Mouse (Mus musculus): Measurements from ENCODE around the gene Arl4d.

The Arl4d gene

DNA sequence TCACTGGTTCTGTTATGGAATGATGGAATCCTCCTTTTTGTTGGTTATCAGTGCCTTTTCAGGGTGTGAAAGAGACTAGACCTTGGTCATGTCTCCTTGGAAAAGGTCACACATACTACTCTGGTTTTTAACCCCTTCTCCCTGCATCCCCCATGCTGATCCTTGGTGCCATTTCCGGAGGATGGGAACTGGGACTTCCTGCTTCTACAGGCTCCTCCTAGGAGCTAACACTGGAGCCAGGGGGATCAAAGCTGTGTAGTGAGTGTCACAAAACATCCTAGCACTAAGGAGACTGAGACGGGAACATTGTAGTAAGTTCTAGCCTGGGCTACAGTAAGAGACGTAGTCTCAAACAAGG lies 7.8 kb upstream of the Arl4d start:
- no peak for TF ChIP-seq GATA4 (IDR thresholded peaks at IDR 0.05; ENCODE audit: insufficient replicate concordance, low read length)

DNA sequence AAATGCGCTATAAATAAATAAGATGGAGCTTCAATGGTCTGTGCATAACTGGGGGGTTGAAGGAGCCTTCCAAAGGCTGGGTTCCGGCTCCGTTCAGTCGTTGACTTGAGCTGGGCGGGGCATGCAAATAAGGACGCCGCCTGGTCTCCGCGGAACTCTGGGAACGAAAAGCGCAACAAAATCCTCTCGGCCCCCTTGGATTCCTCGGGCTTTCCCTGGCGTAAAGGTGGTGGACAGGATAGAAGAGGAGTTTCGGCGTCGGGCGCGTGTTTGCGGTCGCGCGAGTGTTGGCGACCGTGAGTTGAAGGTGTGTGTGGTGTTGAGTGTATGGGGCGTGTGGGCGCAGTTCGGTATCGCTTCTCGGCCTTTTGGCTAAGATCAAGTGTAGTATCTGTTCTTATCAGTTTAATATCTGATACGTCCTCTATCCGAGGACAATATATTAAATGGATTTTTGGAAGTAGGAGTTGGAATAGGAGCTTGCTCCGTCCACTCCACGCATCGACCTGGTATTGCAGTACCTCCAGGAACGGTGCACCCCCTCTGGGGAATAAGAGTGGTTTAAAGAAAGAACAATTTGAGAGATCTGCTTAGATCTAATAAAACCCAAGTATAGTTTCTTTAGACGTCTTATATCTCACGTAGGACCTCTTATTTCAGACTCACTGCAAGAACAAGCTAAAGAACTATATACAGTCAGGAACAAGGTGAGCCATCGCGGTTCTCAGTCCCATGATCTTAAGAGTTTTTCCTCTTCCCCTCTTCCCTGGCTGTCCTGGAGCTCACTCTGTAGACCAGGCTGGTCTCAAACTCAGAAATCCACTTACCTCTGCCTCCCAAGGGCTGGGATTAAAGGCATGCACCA lies 7.2 kb upstream of the Arl4d start:
- peak; percentile 62; the same call in 1 of the 2 replicates for TF ChIP-seq GATA4 (IDR thresholded peaks at IDR 0.05; ENCODE audit: insufficient replicate concordance, low read length)

DNA sequence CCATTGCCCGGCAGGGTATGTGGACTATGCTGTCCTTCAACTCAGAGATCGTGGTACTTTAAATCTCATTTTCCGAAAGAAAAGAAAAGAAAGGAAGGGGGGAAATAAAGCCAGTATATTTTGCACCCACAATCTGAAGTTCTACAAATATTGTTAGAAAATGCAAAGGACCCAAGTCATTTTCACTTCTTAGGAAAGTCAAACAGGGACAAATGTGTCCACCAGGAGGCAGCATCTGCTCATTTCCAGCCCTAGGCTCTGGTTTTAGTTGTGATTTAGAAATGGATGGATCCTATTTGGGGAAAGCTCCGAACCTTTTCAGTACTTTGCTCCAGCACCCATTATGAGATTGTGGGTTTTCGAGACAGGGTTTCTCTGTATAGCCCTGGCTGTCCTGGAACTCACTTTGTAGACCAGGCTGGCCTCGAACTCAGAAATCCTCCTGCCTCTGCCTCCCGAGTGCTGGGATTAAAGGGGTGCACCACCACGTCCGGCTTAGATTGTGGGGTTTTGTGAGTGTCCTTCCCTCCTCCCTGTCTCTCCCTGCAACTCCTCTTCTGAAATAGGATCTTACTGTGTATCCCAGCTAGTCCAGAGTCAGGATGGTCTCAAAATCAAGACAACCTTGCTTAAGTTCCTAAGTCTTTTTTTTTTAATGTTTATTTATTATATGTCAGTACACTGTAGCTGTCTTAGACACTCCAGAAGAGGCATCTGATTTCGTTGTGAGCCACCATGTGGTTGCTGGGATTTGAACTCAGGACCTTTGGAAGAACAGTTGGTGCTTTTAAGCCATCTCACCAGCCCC lies 6.4 kb upstream of the Arl4d start:
- TF ChIP-seq GATA4 (IDR thresholded peaks at IDR 0.05; ENCODE audit: insufficient replicate concordance, low read length) = no peak

DNA sequence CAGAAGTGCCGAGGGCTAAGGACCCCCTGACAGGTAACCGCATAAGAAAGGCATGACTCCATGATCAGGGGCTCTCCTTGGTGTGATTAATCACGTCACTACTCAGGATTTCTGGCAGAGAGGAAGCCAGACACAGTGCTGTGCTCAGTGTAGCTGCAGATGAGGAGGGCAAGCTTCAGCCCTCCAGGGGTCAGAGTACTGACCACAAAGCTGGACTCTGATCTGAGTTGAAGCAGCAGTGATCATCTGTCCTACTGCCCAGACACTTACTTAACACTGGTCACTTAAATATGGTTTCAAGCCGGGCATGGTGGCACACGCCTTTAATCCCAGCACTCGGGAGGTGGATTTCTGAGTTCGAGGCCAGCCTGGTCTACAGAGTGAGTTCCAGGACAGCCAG lies 4.2 kb upstream of the Arl4d start:
- no peak for TF ChIP-seq GATA4 (IDR thresholded peaks at IDR 0.05; ENCODE audit: insufficient replicate concordance, low read length)

DNA sequence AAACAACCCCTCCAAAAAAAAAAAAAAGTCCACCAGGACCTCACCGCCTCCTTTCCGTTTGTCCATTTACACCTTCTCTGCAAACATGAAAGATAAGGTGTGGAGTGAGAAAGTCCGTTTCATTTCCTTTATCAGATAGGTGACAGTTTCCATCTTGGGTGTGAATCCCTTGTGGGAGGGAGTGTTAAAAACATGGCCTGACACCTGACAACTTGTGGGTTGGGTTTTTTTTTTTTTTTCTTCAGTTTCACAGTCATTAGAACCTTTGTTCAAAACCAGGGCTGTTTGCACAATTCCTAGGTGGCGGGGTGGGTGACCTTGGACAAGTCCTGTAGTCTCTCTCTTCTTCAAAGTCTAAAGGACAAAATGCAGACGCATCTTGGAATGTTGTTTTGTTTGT lies 3.6 kb upstream of the Arl4d start:
- TF ChIP-seq GATA4 (IDR thresholded peaks at IDR 0.05; ENCODE audit: insufficient replicate concordance, low read length) = no peak

DNA sequence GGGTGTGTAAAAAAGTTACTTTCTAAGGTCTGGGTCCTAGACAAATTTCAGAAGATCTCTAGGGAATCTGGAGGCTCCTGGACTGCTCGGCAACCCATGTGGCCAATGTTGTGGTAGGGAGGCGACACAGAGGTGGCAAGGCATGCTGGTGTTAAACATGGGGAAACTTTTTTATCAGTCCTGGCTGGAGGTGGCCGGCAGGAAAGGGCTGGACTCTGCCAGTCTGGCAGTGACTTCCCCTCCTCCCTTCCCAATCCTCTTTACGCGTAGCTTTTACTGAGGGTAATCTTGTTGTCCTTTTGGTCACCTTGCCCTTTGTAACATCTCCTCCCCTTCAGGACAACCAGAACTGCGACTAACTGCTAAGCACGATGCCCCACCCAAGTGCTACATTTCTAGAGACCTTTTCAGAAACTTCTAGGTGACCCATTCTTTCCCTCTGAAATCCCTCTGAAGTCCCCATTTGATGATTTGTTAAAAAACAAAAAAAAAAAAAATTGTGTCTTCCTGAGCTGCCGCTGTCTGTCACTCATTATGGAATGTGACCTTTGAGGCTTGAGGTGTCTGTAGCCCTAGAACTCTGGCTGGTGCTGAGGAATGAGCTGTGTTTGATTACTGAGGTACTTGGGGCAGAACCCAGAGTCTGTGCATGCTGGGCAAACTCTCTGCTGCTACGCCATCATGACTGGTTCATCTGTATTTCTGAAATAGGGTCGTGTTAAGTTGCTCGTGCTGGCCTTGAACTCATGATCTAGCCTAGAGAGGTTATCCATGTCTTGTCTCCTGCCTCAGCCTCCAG lies 1.9 kb upstream of the Arl4d start:
- peak; percentile 81 for TF ChIP-seq GATA4 (IDR thresholded peaks at IDR 0.05; ENCODE audit: insufficient replicate concordance, low read length)

DNA sequence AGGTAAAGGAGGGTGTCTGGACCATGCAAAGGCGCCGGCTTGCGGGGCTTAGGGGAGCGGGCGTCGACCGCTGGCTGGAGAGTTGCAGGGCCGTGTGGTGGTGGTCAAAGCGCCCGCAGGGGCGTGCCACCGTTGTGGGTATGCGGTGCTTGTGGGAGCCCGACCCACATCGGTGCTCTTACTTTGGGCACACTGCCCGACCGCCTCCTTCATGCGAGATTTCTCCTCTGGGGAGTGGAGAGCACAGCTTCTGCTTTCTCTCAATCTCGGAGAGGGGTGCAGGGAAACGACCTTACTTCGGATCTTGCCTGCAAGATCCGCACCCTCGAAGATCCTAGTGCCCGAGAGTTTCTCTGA lies 273 bp downstream of the Arl4d start:
- no peak; the same call in 1 of the 2 replicates for TF ChIP-seq GATA4 (IDR thresholded peaks at IDR 0.05; ENCODE audit: insufficient replicate concordance, low read length)

DNA sequence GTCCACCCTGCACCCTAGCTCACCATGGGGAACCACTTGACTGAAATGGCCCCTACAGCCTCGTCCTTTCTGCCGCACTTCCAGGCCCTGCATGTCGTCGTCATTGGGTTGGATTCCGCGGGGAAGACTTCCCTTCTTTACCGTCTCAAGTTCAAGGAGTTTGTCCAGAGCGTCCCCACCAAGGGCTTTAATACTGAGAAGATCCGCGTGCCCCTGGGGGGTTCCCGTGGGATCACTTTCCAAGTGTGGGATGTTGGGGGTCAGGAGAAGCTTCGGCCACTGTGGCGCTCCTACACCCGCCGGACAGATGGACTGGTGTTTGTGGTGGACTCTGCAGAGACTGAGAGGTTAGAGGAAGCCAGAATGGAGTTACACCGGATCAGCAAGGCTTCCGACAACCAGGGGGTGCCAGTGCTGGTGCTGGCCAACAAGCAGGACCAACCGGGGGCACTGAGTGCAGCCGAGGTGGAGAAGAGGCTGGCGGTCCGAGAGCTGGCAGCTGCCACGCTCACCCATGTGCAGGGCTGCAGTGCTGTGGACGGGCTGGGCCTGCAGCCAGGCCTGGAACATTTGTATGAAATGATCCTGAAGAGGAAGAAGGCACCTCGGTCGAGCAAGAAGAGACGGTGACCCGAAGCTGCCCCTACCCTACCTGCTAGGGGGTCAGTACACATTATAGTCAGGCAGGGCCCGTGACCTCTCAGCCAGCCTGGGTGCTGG lies 1.4 kb downstream of the Arl4d start:
- TF ChIP-seq GATA4 (IDR thresholded peaks at IDR 0.05; ENCODE audit: insufficient replicate concordance, low read length) = no peak

DNA sequence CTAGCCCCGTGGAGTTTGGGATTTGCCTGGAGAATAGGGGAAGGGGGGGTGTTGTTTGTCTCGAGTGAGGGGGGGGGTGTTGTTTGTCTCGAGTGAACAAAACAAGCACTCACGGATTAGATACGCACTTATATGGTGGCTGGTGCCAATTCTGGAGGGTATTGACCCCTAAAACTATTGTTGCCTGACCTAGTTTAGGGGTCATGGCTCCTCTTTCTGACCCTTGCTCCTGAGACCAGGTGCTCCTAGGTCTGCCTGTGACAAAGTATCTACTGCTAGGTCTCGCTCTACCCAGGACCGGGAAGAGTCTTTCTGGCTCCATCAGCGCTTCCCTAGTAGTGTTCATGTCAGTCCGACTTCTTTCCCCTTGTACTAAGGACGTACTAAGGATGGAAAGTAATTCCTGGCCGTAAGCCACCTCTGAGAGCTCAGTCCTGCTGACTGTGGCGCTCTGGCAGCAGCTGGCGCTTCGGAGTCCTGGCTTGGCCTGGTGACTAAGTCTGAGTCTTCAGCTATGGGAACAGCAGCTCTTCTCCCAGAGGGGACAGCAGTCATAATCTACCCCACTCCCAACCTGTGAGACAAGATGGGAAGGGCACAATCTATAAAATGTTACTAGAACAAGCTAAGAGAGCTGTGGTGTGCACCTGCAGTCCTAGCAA lies 2.7 kb downstream of the Arl4d start:
- no peak for TF ChIP-seq GATA4 (IDR thresholded peaks at IDR 0.05; ENCODE audit: insufficient replicate concordance, low read length)

DNA sequence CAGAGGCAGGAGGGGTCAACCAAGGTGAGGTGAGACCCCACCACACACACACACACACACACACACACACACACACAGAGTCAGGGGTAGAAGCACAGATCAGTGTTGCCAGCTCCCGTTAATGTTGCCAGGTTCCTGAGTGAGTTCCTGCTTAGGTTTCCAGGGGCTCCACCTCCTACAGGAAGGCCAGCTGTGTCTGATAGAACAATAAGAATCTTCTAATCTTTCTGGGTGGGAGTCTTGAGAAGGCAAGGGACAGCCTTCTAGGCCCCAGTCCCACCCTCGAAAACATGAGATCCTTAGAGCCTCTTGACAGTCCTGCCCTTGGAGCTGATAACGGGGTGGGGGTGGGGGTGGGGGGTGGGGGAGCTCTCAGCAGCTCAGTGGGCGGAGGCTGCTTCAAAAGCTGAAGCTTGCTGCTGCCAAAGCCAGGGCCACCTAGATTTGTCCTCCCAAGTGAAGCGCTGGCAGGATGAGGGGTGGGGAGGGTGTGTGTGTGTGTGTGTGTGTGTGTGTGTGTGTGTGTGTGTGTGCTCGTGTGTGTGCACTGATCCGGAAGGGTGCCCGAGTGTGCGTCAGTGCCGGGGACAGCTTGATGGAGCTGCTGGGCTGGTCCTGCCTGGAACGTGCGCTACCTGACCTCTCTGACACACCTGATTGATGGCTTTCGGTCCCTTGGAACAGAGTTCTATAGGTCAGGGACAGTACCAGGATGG lies 3.4 kb downstream of the Arl4d start:
- peak; percentile 68 for TF ChIP-seq GATA4 (IDR thresholded peaks at IDR 0.05; ENCODE audit: insufficient replicate concordance, low read length)

DNA sequence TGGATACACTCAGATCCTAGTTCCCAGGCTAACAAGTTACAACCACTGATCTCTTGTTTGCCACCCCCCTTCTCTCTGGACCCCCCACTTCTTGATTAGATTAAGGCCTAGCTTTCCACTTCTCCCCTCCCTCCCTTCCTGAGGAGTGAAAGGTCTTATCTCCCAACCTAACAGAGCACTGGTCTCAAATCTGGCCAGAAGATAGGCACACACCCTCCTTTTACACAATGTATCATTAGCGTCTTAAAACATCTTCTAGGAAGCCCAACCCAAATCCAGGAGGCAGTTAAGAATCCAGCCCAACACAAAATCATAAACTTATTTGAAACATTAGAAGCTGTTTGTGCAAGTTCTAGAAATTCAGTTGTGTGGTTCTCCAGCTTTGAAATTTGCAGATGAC lies 5.0 kb downstream of the Arl4d start:
- no peak; the same call in 1 of the 2 replicates for TF ChIP-seq GATA4 (IDR thresholded peaks at IDR 0.05; ENCODE audit: insufficient replicate concordance, low read length)

DNA sequence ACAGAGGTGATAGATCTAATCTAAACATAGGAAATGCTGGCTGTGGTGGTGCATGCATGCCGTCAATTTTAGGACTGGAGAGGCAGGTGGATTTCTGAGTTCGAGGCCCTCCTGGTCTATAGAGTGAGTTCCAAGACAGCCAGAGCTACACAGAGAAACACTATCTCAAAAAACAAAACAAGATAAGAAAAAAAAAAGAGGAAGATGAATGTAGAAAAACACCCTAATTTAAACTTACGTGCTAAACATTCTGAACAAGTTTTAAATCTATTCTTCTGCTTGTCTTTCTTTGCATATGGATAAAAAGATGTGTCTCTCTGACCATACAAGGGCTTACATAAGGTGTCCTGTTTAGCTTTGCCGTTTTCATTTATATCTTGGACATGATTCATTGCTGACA lies 5.9 kb downstream of the Arl4d start:
- no peak for TF ChIP-seq GATA4 (IDR thresholded peaks at IDR 0.05; ENCODE audit: insufficient replicate concordance, low read length)

DNA sequence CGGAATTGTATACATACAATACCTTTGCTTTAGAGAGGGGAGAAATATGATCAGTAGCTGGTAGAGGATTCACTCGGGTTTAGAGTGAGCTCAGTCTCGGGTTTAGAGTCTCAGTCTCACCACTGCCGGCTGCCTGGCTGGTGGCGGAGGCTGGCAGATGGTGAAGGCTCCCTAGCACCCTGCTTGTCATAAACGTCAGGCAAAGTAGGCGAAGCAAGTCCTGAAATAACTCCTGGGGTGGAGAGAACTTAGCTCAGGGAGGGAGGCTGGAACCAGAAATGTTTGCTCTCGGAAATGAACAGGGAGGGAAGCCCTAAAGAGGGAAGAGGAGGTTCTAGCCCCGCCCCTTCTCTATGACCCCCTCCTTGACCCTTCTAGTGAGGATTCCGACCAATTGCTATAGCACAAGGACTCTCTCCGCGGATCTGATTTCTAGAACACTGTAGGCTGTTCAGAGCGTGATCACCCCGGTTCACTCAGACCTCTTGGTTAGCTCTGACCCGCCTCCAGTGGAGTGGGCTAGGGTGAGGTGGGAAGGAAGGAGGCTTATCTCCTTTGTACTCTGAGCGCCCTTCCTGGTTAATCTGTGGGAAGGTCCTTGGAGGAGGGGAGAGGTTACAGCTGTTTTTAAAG lies 7.8 kb downstream of the Arl4d start:
- TF ChIP-seq GATA4 (IDR thresholded peaks at IDR 0.05; ENCODE audit: insufficient replicate concordance, low read length) = peak; percentile 89; the same call in 1 of the 2 replicates
